Mouse (Mus musculus) ES-E14 (cell line): ENCODE data around the gene Pla2g12b.

ENCODE experiments used
- CHD2 ChIP-seq: IDR thresholded peaks from 2 replicates; pipeline ENCODE4 v1.6.1; 2014; ENCODE audit warnings: mild to moderate bottlenecking, low read depth, low read length, inconsistent platforms
- HCFC1 ChIP-seq: IDR thresholded peaks from 2 replicates; pipeline ENCODE4 v1.6.1; 2012; ENCODE audit warnings: low read length, inconsistent platforms, borderline replicate concordance; ENCODE audit not compliant: insufficient read depth
- MAFK ChIP-seq: IDR thresholded peaks from 2 replicates; pipeline ENCODE4 v1.6.1; 2014; ENCODE audit warnings: mild to moderate bottlenecking, low read depth, low read length, inconsistent platforms; ENCODE audit not compliant: insufficient read depth
- ZNF384 ChIP-seq: IDR thresholded peaks from 2 replicates; pipeline ENCODE4 v1.6.1; 2012; ENCODE audit warnings: low read depth, low read length, inconsistent platforms

DNA sequence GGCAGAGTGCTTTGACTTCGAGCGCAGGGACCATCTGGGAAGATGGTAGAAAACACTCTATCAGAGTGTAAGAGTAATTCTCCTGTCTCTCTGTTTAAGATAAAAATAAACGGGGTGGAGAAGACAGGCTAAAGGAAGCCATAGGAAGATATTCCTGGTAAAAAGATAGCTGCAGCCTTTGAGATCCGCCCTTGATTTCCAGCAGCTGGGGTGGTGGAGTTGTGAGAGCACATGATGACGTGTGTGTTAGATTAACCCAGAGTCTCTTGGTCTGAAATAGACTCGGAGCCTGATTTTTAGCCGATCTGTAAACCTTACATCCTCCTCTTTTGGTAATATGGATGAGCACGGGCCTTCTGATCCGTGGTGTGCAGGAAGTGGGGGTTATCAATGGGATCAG is 44.1 kb downstream of the Pla2g12b start:
- TF ChIP-seq MAFK (no peak), CHD2 (no peak), HCFC1 (no peak), ZNF384 (no peak)
